Mouse (Mus musculus): ENCODE data around the gene 1700003E16Rik. TPM values are rescaled to one million over a fixed set of nuclear protein-coding genes. Genes with fewer than 3 reads are reported as not detected.
A peak's percentile ranks its signal among the peaks of the same experiment; 100 is the strongest.

The 1700003E16Rik gene
- 2.0 and 2.8 TPM in 2 replicates for polyA plus RNA-seq (2015; fragmentation: Nextera tagmentation; extraction: Ambion mirVana)

DNA sequence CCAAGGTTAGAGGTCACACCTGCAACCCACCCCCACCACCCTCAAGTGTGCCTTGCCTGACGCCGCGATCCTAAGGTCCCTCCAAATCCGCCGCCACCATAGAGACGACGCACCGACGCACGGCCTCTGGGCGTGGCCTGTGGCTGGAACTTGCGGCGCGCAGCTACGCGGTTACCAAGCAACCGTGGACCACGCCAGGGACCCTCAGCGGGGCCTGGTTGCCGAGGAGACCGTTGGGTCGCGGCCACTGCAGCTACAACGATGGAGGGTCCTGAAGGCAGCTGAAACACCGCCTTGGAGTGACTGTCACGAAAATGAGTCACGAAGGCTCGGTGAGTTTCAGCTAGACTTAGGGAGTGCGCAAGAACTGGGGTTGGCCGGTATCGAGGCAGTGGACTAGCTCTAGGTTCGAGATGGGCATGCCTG is at the start of gene 1700003E16Rik, which contains the start of gene Wdr54:
Gene 1700003E16Rik, plus strand, starts transcription at position 146 of the 426 bp plus-strand sequence.
Gene Wdr54, minus strand, starts transcription at position 139 of the 426 bp plus-strand sequence.
- no peak within 1 kb of the TSS for H3K27ac ChIP-seq
- peak; percentile 52; the same call in 1 of the 2 replicates for ATAC-seq (ENCODE audit: insufficient number of reproducible peaks, insufficient read depth, low FRiP score, low TSS enrichment, low read depth)
- H3K27me3 ChIP-seq: peaks cover 15% of the 10 kb centered on the region
- H3K4me1 ChIP-seq: peaks cover 22% of the 10 kb centered on the region
- H3K9ac ChIP-seq: peak within 1 kb of the TSS; percentile 71
- under 1% methylated on average over 32 of the region's 32 CpGs for WGBS
- H3K36me3 ChIP-seq: peaks cover 23% of the 10 kb centered on the region
- H3K9me3 ChIP-seq: no peaks in the 10 kb centered on the region
- peak within 1 kb of the TSS; percentile 59 for H3K4me3 ChIP-seq
- peak within 1 kb of the TSS; percentile 87 for H3K4me2 ChIP-seq

DNA sequence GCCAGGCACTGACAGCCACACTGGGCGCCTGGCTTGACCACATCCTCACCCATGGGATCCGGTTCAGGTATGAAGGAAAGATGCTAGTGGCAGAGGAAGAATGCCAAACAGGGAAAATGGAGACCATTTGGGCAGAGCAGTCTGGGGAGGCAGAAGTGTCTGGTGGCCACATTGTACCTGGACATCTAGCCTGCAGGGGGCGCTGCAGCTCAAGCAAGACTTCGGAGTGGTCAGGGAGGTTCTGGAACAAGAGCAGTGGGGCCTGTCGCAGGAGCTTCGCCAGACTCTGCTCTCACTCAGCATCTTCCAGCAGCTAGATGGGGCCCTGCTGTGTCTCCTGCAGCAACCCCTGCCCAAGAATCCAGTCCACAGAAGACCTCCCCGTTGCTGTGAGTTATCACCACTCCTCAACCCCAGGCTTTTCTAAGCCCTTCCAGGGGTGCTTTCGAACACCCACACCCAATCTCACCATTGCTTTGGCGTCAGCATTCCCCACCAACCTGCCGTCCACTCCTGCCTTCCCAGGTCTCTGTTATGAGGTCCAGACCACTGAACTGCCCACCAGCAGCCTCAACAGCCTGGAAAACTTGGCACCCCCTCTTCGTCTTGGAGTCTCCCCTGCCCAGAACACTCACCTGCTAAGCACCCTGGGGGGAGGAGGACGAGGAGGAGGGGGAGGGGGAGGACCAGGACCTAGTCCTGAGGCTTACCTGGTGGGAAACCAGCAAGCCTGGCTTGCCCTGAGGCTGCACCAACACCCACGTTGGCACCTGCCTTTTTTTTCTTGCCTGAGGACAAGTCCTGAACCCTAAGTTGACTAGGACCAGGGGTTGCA is 48.4 kb upstream of the 1700003E16Rik start:
- H3K4me3 ChIP-seq: peak overlapping the region; percentile 91
- H3K4me1 ChIP-seq: peaks cover 30% of the 10 kb centered on the region
- peaks cover 13% of the 10 kb centered on the region for H3K36me3 ChIP-seq
- 31% methylated on average over 13 of the region's 13 CpGs for WGBS
- H3K27ac ChIP-seq: 0 out of 2 replicates have a peak overlapping the region, but pooled peaks have one; percentile 81
- peak overlapping the region; percentile 94; the same call in 1 of the 2 replicates for H3K9ac ChIP-seq
- no peaks in the 10 kb centered on the region for H3K9me3 ChIP-seq
- H3K4me2 ChIP-seq: peak overlapping the region; percentile 88
- H3K27me3 ChIP-seq: no peaks in the 10 kb centered on the region; the same call in 1 of the 2 replicates
- ATAC-seq (ENCODE audit: insufficient number of reproducible peaks, insufficient read depth, low FRiP score, low TSS enrichment, low read depth): no peak

DNA sequence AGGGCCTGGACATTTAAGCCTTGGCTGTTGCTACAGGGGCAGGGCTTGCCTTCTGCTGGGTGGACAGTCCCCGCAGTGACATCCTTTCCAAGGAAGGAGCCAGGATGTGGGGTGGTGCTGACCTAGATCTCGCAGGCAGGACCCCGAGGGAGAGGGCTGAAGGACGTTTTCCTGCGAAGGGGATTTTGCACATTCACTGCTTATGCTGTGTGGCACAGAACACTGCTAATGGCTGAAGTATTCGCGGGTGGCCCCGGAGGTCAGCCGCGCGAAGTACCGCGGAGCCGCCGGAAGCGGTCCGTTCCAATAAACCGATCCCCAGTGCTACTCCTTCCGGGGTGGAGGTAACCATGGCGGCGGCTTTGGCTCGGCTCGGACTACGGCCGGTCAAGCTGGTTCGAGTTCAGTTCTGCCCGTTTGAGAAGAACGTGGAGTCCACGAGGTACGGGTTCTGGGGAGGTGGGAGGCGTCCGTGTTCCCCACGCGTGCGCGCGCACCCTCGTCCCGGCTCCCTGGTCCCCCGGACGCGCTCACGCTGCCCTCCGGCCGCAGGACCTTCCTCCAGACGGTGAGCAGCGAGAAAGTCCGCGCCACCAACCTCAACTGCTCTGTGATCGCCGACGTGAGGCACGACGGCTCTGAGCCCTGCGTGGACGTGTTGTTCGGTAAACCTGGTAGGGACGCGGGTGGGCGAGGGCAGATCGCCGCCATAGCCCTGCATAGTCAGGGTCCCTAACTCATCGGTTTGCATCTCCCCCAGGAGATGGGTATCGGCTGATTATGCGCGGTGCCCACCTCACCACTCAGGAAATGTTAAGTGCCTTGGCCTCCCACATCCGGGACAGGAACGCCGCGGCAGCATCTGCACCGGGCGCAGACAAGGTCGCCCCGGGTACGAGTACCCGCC is 47.2 kb upstream of the 1700003E16Rik start, which contains the start of gene Mrpl53:
Gene Mrpl53, plus strand, starts transcription at position 279 of the 907 bp plus-strand sequence.
- Histone ChIP-seq H3K36me3 (peaks cover 13% of the 10 kb centered on the region), H3K27ac (peak within 1 kb of the TSS; percentile 81), H3K9me3 (no peaks in the 10 kb centered on the region), H3K27me3 (no peaks in the 10 kb centered on the region), H3K4me3 (peak within 1 kb of the TSS; percentile 91), H3K4me2 (peak within 1 kb of the TSS; percentile 88), H3K4me1 (peaks cover 22% of the 10 kb centered on the region), H3K9ac (peak within 1 kb of the TSS; percentile 94)
- WGBS: under 1% methylated on average over 76 of the region's 76 CpGs
- peak; percentile 80 for ATAC-seq (ENCODE audit: insufficient number of reproducible peaks, insufficient read depth, low FRiP score, low TSS enrichment, low read depth)

DNA sequence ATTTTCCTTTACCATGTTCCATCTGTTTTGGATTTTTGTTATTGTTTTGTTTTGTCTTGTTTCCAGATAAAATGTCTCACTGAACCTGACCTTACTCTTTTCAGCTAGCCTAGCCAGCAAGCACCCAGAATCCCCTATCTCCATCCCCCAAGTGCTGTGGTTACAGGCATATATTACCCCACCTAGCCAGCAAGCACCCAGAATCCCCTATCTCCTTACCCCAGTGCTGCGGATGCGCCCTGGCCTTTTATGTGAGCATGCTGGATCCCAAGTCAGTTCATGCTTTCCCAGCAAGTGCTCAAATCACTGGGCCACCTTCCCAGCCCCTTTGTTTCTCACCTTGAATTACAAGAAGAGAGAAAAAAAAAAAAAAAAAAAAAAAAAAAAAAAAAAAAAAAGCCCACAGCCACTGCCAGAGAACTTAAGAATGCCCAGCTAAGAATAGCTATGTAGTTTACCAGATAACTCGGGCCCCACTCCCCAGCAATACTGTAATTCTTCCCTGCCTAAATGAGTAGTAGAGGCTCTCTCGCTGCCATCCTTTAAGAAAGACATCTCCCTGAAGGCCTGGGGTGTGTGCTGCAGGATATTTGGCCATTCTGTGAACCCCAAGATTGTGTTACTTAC is 44.6 kb upstream of the 1700003E16Rik start:
- no peak for ATAC-seq (ENCODE audit: insufficient number of reproducible peaks, insufficient read depth, low FRiP score, low TSS enrichment, low read depth)
- Histone ChIP-seq H3K27me3 (no peaks in the 10 kb centered on the region), H3K9ac (no peak overlapping the region), H3K9me3 (no peaks in the 10 kb centered on the region), H3K4me3 (no peak overlapping the region), H3K4me1 (peaks cover 36% of the 10 kb centered on the region), H3K27ac (no peak overlapping the region), H3K4me2 (no peak overlapping the region), H3K36me3 (peaks cover 8% of the 10 kb centered on the region)
- 91% methylated on average over 4 of the region's 4 CpGs for WGBS

DNA sequence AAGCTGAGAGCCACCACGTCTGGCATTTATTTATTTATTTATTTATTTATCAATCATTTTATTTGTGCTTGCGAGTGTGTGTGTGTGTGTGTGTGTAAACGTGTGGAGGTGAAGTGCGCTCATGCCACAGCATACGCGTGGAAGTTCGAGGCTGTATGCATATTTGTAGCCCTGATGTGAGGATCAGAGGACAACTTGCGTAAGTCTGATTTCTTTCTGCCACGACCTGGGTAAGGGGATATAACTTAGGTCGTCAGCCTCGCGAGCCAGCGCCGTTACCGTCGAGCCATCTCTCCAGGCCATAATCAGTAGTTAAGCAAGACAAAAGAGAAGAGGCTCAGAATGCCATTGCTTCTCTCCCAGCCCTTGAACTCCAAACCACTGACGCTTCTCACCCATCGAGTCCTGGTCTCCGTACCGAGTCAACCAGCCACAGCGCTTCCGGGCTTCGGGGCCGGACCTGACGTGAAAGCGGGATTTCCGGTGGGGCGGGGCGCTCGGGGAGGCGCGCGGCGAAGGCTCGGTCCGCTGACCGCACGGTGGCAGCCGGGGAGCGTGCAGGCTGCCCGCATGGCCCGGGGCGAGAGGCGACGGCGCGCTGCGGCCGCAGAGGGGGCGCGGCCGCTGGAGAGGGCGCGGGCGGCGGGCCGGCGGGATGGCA is 41.1 kb upstream of the 1700003E16Rik start, which contains the start of gene Mogs:
Gene Mogs, plus strand, starts transcription at position 486 of the 661 bp plus-strand sequence.
- WGBS: 1% methylated on average over 40 of the region's 58 CpGs
- Histone ChIP-seq H3K9ac (peak within 1 kb of the TSS; percentile 94), H3K27ac (peak within 1 kb of the TSS; percentile 86), H3K9me3 (no peaks in the 10 kb centered on the region), H3K4me1 (peaks cover 46% of the 10 kb centered on the region), H3K4me3 (peak within 1 kb of the TSS; percentile 91), H3K4me2 (peak within 1 kb of the TSS; percentile 96), H3K27me3 (no peaks in the 10 kb centered on the region), H3K36me3 (peaks cover 37% of the 10 kb centered on the region)
- ATAC-seq (ENCODE audit: insufficient number of reproducible peaks, insufficient read depth, low FRiP score, low TSS enrichment, low read depth): peak; percentile 81

DNA sequence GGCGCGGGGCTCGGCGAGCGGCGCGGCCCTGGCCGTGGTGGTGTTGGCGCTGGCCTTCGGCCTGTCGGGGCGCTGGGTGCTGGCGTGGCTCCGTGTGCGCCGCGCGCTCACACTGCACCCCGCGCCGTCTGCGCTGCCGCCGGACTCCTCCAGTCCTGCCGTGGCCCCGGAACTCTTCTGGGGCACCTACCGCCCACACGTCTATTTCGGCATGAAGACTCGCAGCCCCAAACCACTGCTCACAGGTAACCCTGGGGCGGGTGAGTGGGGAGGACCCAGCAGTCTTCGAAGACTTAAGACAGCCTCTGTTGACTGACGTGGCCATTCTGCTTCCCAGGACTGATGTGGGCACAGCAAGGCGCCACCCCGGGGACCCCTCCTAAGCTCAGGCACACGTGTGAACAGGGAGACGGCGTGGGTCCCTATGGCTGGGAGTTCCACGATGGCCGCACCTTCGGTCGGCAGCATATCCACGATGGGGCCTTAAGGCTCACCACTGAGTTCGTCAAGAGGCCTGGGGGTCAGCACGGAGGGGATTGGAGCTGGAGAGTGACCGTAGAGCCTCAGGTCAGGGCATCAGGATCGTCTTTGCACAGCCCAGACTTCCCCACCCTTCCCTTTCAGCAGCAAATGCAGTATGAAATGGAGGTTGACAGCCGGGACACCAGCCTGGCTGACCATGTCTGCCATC is 40.4 kb upstream of the 1700003E16Rik start:
- Histone ChIP-seq H3K9me3 (no peaks in the 10 kb centered on the region), H3K36me3 (peaks cover 36% of the 10 kb centered on the region), H3K4me3 (peak overlapping the region; percentile 91), H3K27ac (peak overlapping the region; percentile 86), H3K4me1 (peaks cover 46% of the 10 kb centered on the region), H3K9ac (peak overlapping the region; percentile 94), H3K27me3 (no peaks in the 10 kb centered on the region), H3K4me2 (peak overlapping the region; percentile 96)
- peak; percentile 22; the same call in 1 of the 2 replicates for ATAC-seq (ENCODE audit: insufficient number of reproducible peaks, insufficient read depth, low FRiP score, low TSS enrichment, low read depth)
- WGBS: 1% methylated on average over 43 of the region's 48 CpGs

DNA sequence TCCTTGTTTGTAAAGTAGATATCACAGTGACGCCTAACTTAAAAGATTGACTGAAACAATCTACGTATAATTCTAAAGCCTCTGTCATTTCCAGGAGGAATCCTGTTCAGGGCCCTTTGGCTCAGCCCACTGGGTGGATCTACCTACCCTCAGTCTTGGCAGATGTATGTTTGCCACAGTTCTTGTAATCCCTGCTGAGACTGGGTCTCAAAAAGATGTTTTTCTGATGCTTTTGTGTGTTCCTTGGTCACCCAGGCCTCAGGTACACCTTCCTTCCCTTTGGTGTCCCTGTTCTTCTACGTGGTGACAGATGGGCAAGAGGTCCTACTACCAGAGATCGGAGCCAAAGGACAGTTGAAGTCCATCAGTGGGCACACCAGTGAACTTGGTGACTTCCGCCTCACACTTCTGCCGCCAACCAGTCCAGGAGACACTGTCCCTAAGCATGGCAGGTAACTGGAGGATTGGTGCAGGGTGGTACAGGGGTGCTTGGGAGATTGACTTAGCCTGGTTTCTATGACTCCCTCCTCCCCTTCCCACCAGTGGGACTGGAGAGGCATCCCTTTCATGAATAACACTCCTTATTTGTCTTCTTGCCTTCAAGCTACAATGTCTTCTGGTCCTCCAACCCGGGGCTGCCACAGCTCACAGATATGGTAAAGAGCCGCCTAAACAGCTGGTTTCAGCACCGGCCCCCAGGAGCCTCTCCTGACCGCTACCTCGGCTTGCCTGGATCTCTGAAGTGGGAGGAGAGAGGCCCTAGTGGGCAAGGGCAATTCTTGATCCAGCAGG is 39.6 kb upstream of the 1700003E16Rik start:
- Histone ChIP-seq H3K4me2 (peak overlapping the region; percentile 96), H3K27me3 (no peaks in the 10 kb centered on the region), H3K9me3 (no peaks in the 10 kb centered on the region), H3K4me1 (peaks cover 46% of the 10 kb centered on the region), H3K4me3 (peak overlapping the region; percentile 91), H3K9ac (peak overlapping the region; percentile 94), H3K36me3 (peaks cover 33% of the 10 kb centered on the region), H3K27ac (peak overlapping the region; percentile 86; the same call in 1 of the 2 replicates)
- ATAC-seq (ENCODE audit: insufficient number of reproducible peaks, insufficient read depth, low FRiP score, low TSS enrichment, low read depth): no peak
- 72% methylated on average over 11 of the region's 11 CpGs for WGBS

DNA sequence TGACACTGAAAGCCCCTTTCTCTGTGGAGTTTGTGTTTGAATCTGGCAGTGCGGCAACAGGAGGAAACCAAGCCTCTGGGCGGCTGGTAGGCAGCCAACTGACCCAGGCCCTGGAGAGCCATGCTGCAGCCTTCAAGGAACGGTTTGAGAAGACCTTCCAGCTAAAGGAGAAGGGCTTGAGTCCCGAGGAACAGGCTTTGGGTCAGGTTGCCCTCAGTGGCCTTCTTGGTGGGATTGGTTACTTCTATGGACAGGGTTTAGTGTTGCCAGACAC is 39.1 kb upstream of the 1700003E16Rik start:
- peaks cover 47% of the 10 kb centered on the region for H3K4me1 ChIP-seq
- 79% methylated on average over 4 of the region's 4 CpGs for WGBS

DNA sequence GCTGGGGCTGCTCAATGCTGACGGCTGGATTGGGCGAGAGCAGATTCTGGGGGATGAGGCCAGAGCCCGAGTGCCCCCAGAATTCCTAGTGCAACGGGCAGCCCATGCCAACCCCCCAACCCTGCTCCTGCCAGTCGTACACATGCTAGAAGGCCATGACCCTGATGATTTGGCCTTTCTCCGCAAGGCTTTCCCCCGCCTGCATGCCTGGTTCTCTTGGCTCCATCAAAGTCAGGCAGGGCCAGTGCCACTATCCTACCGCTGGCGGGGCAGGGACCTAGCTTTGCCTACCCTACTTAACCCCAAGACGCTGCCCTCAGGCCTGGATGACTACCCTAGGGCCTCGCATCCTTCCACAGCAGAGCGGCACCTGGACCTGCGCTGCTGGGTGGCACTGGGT is 38.6 kb upstream of the 1700003E16Rik start:
- H3K9me3 ChIP-seq: no peaks in the 10 kb centered on the region
- no peak overlapping the region for H3K9ac ChIP-seq
- WGBS: 91% methylated on average over 13 of the region's 13 CpGs
- H3K27me3 ChIP-seq: no peaks in the 10 kb centered on the region
- peaks cover 33% of the 10 kb centered on the region for H3K36me3 ChIP-seq
- peaks cover 52% of the 10 kb centered on the region for H3K4me1 ChIP-seq
- 0 out of 2 replicates have a peak overlapping the region, but pooled peaks have one; percentile 91 for H3K4me3 ChIP-seq
- no peak overlapping the region for H3K4me2 ChIP-seq
- peak overlapping the region; percentile 62; the same call in 1 of the 2 replicates for H3K27ac ChIP-seq
- no peak for ATAC-seq (ENCODE audit: insufficient number of reproducible peaks, insufficient read depth, low FRiP score, low TSS enrichment, low read depth)

More for the DNA sequence above, 39.1 kb upstream of the 1700003E16Rik start:
- Histone ChIP-seq H3K9ac (peak overlapping the region; percentile 94; the same call in 1 of the 2 replicates), H3K27ac (no peak overlapping the region), H3K27me3 (no peaks in the 10 kb centered on the region), H3K4me3 (peak overlapping the region; percentile 91), H3K4me2 (peak overlapping the region; percentile 96), H3K9me3 (no peaks in the 10 kb centered on the region), H3K36me3 (peaks cover 33% of the 10 kb centered on the region)
- no peak for ATAC-seq (ENCODE audit: insufficient number of reproducible peaks, insufficient read depth, low FRiP score, low TSS enrichment, low read depth)
